Mouse (Mus musculus): Measurements from ENCODE around the gene Kctd19. TPM values are rescaled to one million over a fixed set of nuclear protein-coding genes. Genes with fewer than 3 reads are reported as not detected.

Kctd19 gene
- polyA plus RNA-seq, 1 experiment from 2014 or later, result not detected

DNA sequence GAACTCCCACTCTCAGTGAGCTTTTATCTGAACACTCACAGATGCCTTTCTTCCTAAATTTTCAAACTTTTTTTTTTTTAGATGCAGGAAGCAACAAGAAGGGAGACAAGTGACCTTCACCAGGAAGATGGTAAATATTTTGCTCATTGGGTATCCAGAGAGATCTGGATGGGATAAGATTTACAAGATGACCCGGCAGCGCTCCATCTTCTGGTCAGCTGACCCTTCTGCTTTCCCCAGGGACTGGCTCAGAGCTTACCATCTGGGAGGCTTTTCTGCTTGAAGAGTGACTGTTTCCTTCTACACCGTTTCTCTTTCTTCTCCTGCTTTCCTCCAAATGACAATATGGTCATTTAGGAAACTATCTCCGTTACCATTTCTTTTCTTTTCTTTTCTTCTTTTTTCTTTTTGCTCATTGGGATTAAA is 32.8 kb upstream of the Kctd19 start:
- Histone ChIP-seq H3K4me2 (ENCODE audit: low read length) (peak overlapping the region; percentile 34), H3K36me3 (ENCODE audit: control insufficient read depth, insufficient read depth) (no peaks in the 10 kb centered on the region), H3K9ac (replicated peaks; ENCODE audit: low read depth, low read length) (no peak overlapping the region), H3K27ac (ENCODE audit: low read length) (no peak overlapping the region), H3K9me3 (ENCODE audit: control insufficient read depth, low read length) (no peaks in the 10 kb centered on the region), H3K4me1 (replicated peaks; ENCODE audit: control insufficient read depth, insufficient read depth, low read length) (peaks cover 9% of the 10 kb centered on the region), H3K4me3 (replicated peaks; ENCODE audit: low read length) (no peak overlapping the region), H3K27me3 (replicated peaks; ENCODE audit: control insufficient read depth, insufficient read depth, low read length) (no peaks in the 10 kb centered on the region)
- no peak for ATAC-seq
- 8% methylated on average over 4 of the region's 4 CpGs for WGBS

DNA sequence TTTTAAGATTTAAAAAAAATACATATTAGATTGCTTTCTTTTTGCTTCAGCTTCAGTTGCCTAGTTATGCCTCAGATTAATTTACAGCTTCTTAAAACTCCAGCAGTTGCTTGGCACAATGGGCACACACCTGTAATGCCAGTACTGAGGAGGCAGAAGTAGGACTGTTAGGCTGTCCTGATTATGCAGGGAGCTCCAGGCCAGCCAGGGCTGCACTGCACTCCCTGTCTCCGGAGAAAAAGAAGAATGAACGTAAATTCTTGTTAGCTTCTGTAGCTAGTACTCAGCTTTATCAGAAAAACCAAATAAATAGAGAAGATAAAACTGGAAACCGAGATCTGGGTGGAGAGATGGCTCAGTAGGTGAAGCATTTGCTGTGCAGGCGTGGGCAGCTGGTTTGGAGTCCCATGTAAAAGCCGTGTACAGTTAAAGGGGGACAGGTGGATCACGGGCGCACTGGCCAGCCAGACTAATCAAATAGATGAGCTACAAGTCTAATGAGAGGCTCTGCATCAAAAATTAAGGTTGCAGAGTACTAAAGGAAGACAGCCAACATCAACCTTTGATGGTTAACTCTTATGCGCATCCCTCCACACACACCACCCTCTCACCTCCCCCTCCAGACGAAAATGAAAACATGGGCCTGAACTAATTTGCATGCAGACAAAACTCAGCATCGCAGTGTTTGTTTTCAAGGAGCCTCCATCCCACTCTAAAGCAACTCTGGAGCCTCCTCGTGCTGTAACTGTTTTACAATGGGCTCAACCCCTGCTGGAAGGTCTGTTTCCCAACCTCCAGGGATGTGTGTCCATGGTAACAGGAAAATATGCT is 32.2 kb upstream of the Kctd19 start:
- Histone ChIP-seq H3K27me3 (replicated peaks; ENCODE audit: control insufficient read depth, insufficient read depth, low read length) (no peaks in the 10 kb centered on the region), H3K36me3 (ENCODE audit: control insufficient read depth, insufficient read depth) (no peaks in the 10 kb centered on the region), H3K27ac (ENCODE audit: low read length) (no peak overlapping the region), H3K4me1 (replicated peaks; ENCODE audit: control insufficient read depth, insufficient read depth, low read length) (peaks cover 9% of the 10 kb centered on the region), H3K9me3 (ENCODE audit: control insufficient read depth, low read length) (no peaks in the 10 kb centered on the region), H3K4me3 (replicated peaks; ENCODE audit: low read length) (no peak overlapping the region), H3K9ac (replicated peaks; ENCODE audit: low read depth, low read length) (no peak overlapping the region), H3K4me2 (ENCODE audit: low read length) (peak overlapping the region; percentile 34)
- WGBS, result 17% methylated on average over 11 of the region's 11 CpGs
- peak; percentile 63 for ATAC-seq

DNA sequence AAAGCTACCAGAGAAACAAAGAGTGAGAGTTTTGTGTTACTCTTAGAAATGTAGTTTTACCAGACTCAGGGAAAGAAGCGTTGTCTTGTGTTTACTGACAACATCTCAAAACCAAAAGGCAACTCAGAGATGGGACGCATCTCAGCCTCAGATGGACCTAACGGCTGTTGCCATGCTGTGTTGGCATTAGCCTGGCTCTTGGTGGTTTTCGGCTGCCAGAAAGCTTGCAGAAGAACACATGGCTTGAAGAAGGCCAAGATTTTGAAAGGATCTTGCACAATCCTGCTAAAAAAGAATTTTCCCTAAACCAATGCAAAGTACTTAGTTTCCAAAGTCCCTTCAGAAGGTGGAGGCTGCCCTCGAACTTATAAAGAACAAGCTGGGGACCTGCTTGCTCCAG is 29.4 kb upstream of the Kctd19 start:
- ATAC-seq, result no peak
- Histone ChIP-seq H3K4me1 (replicated peaks; ENCODE audit: control insufficient read depth, insufficient read depth, low read length) (peaks cover 9% of the 10 kb centered on the region), H3K27me3 (replicated peaks; ENCODE audit: control insufficient read depth, insufficient read depth, low read length) (no peaks in the 10 kb centered on the region), H3K9ac (replicated peaks; ENCODE audit: low read depth, low read length) (no peak overlapping the region), H3K27ac (ENCODE audit: low read length) (no peak overlapping the region), H3K36me3 (ENCODE audit: control insufficient read depth, insufficient read depth) (no peaks in the 10 kb centered on the region), H3K4me3 (replicated peaks; ENCODE audit: low read length) (no peak overlapping the region), H3K9me3 (ENCODE audit: control insufficient read depth, low read length) (no peaks in the 10 kb centered on the region), H3K4me2 (ENCODE audit: low read length) (no peak overlapping the region)
- WGBS, result 77% methylated on average over 5 of the region's 5 CpGs

DNA sequence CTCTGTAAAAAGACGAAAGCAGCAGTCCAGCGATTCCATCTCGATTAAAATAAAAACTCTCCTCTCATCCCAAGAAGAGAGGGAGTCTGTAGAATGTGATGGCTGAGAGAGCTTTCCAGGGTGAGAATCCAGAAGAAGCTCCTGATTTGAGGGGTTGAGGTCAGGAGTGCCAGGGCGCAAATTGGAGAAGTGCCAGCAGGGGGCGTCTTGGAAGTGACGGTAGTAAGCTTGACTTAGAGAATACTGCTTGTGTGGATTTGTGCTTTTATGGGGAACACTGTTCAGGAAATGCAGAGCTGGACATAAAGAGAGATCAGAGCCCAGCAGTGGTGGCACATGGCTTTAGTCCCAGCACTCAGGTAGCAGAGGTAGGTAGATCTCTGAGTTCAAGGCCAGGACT is 28.1 kb upstream of the Kctd19 start:
- 10% methylated on average over 6 of the region's 6 CpGs for WGBS
- Histone ChIP-seq H3K4me2 (ENCODE audit: low read length) (no peak overlapping the region), H3K27me3 (replicated peaks; ENCODE audit: control insufficient read depth, insufficient read depth, low read length) (no peaks in the 10 kb centered on the region), H3K27ac (ENCODE audit: low read length) (no peak overlapping the region), H3K9me3 (ENCODE audit: control insufficient read depth, low read length) (no peaks in the 10 kb centered on the region), H3K9ac (replicated peaks; ENCODE audit: low read depth, low read length) (no peak overlapping the region), H3K4me1 (replicated peaks; ENCODE audit: control insufficient read depth, insufficient read depth, low read length) (peaks cover 9% of the 10 kb centered on the region), H3K4me3 (replicated peaks; ENCODE audit: low read length) (no peak overlapping the region), H3K36me3 (ENCODE audit: control insufficient read depth, insufficient read depth) (no peaks in the 10 kb centered on the region)
- ATAC-seq, result no peak

DNA sequence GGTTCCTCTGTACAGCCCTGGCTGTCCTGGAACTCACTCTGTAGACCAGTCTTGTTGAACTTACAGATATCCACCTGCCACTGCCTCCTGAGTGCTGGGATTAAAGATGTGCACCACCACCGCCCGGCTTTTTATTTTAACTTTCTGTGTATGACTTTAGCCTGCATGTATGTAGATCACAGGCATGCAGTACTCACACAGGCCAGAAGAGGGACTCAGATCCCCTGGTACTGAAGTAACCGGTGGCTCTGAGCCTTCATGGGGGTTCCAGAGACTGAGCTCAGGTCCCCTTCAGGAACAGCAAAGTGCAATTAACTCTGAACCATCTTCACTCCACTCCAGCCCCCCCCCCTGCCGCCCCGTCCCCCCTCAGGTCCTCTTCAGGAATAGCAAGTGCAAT is 25.6 kb upstream of the Kctd19 start:
- Histone ChIP-seq H3K9ac (replicated peaks; ENCODE audit: low read depth, low read length) (no peak overlapping the region), H3K27ac (ENCODE audit: low read length) (no peak overlapping the region), H3K4me3 (replicated peaks; ENCODE audit: low read length) (no peak overlapping the region), H3K4me1 (replicated peaks; ENCODE audit: control insufficient read depth, insufficient read depth, low read length) (no peaks in the 10 kb centered on the region; the same call in 1 of the 2 replicates), H3K27me3 (replicated peaks; ENCODE audit: control insufficient read depth, insufficient read depth, low read length) (no peaks in the 10 kb centered on the region), H3K4me2 (ENCODE audit: low read length) (no peak overlapping the region), H3K9me3 (ENCODE audit: control insufficient read depth, low read length) (no peaks in the 10 kb centered on the region), H3K36me3 (ENCODE audit: control insufficient read depth, insufficient read depth) (no peaks in the 10 kb centered on the region)
- ATAC-seq, result no peak
- WGBS, result 40% methylated on average over 5 of the region's 5 CpGs

DNA sequence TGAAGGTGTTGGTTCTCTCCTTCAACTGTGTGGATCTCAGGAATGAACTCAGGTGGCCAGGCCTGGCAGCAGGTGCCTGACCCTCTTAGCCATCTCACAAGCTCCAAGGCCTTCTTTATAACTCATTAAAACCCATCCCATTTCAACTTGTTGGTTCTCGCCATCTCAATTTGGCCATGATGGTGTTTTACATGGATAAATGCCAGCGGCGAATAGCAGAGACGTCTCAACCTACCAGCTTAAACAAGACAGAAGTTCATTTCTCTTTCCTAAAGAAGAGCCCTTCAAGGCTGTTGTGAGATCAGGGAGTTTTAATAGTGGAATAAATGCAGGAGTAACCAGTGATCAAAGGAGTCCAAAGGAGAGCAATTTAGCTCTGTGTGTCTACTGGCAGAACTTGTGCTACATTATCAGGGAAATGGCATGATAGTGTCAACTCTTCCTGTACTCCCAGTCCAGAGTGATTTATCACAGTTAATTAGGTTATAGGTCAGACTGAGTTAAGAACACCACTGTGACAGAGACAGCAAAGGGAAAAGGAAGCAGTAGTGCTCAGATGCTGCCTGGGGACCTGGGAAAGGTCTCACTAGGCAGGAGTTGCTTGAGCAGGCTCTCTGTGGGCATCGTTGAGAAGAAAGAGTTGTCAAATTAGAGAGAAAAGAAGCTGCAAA is 23.9 kb upstream of the Kctd19 start:
- Histone ChIP-seq H3K27me3 (replicated peaks; ENCODE audit: control insufficient read depth, insufficient read depth, low read length) (no peaks in the 10 kb centered on the region), H3K36me3 (ENCODE audit: control insufficient read depth, insufficient read depth) (no peaks in the 10 kb centered on the region), H3K27ac (ENCODE audit: low read length) (no peak overlapping the region), H3K9ac (replicated peaks; ENCODE audit: low read depth, low read length) (no peak overlapping the region), H3K9me3 (ENCODE audit: control insufficient read depth, low read length) (no peaks in the 10 kb centered on the region), H3K4me2 (ENCODE audit: low read length) (no peak overlapping the region), H3K4me1 (replicated peaks; ENCODE audit: control insufficient read depth, insufficient read depth, low read length) (peaks cover 12% of the 10 kb centered on the region), H3K4me3 (replicated peaks; ENCODE audit: low read length) (no peak overlapping the region)
- 85% methylated on average over 5 of the region's 5 CpGs for WGBS
- ATAC-seq, result no peak

DNA sequence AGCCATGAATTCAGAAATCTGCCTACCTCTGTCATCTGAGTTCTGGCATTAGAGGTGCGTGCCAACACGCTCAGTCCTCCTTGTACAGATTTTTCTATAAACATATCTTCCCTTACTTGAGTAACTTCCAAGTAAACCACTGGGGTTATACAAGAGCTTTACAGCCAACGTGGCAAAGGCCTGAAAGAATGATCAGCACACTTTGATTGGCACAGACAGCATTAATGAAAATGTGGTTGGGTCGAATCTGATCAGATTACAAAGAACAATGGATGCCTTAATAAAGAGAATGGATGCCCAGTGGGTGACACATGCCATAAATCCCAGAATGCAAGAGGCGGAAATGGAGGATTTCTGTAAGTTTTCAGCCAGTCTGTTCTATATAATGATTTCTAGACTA is 22.9 kb upstream of the Kctd19 start:
- H3K9me3 ChIP-seq (ENCODE audit: control insufficient read depth, low read length), result no peaks in the 10 kb centered on the region
- H3K27me3 ChIP-seq (replicated peaks; ENCODE audit: control insufficient read depth, insufficient read depth, low read length), result no peaks in the 10 kb centered on the region
- H3K4me2 ChIP-seq (ENCODE audit: low read length), result no peak overlapping the region
- no peak for ATAC-seq
- 68% methylated on average over 5 of the region's 5 CpGs for WGBS
- peaks cover 15% of the 10 kb centered on the region for H3K4me1 ChIP-seq (replicated peaks; ENCODE audit: control insufficient read depth, insufficient read depth, low read length)
- no peaks in the 10 kb centered on the region for H3K36me3 ChIP-seq (ENCODE audit: control insufficient read depth, insufficient read depth)
- no peak overlapping the region for H3K9ac ChIP-seq (replicated peaks; ENCODE audit: low read depth, low read length)
- H3K4me3 ChIP-seq (replicated peaks; ENCODE audit: low read length), result no peak overlapping the region
- H3K27ac ChIP-seq (ENCODE audit: low read length), result no peak overlapping the region

DNA sequence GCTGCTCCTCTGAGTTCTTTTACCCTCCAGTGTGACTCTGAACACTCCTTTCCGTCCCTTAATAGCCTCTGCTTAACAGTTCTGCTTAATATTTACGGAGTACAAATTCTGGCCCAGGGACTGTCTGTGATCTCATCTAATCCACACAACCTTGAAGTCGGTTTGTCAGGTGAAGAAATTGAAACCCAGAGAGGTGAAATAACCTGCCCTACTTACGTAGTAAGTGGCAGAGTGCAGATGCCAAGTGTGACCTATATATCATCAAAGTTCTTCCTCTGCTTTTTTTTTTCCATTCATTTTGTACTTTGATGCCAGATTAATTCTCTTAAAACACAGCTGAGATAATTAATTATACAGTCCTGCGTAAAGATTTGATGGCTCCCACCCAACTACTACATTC is 20.8 kb upstream of the Kctd19 start:
- no peaks in the 10 kb centered on the region for H3K9me3 ChIP-seq (ENCODE audit: control insufficient read depth, low read length)
- H3K36me3 ChIP-seq (ENCODE audit: control insufficient read depth, insufficient read depth), result no peaks in the 10 kb centered on the region
- no peak overlapping the region for H3K4me3 ChIP-seq (replicated peaks; ENCODE audit: low read length)
- no peak for ATAC-seq
- no peaks in the 10 kb centered on the region for H3K27me3 ChIP-seq (replicated peaks; ENCODE audit: control insufficient read depth, insufficient read depth, low read length)
- no peak overlapping the region for H3K27ac ChIP-seq (ENCODE audit: low read length)
- WGBS, result 44% methylated on average over 5 of the region's 5 CpGs
- H3K4me1 ChIP-seq (replicated peaks; ENCODE audit: control insufficient read depth, insufficient read depth, low read length), result peaks cover 15% of the 10 kb centered on the region
- no peak overlapping the region for H3K9ac ChIP-seq (replicated peaks; ENCODE audit: low read depth, low read length)
- H3K4me2 ChIP-seq (ENCODE audit: low read length), result no peak overlapping the region

DNA sequence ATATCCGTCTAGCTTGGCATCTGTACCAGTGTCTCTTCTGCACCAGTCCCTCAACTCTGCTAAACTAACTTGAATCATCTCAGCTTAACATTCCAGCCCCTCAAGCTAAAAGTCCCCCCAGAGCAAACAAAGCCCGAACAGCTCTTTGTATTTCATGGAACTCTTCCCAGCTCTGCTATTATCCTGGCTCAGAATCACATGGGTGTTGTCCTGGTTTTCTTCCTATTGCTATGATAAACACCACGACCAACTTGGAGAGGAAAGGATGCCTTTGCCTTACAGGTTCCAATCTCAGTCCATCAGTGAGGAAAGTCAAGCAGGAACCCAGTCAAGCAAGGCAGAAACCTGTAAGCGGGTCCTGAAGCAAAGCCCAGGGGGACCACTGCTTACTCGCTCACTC is 20.2 kb upstream of the Kctd19 start:
- 32% methylated on average over 5 of the region's 5 CpGs for WGBS
- no peak for ATAC-seq

More for the DNA sequence above, 20.2 kb upstream of the Kctd19 start:
- Histone ChIP-seq H3K9me3 (ENCODE audit: control insufficient read depth, low read length) (no peaks in the 10 kb centered on the region), H3K4me2 (ENCODE audit: low read length) (no peak overlapping the region), H3K27ac (ENCODE audit: low read length) (no peak overlapping the region), H3K27me3 (replicated peaks; ENCODE audit: control insufficient read depth, insufficient read depth, low read length) (no peaks in the 10 kb centered on the region), H3K4me3 (replicated peaks; ENCODE audit: low read length) (no peak overlapping the region), H3K4me1 (replicated peaks; ENCODE audit: control insufficient read depth, insufficient read depth, low read length) (peaks cover 15% of the 10 kb centered on the region), H3K9ac (replicated peaks; ENCODE audit: low read depth, low read length) (no peak overlapping the region), H3K36me3 (ENCODE audit: control insufficient read depth, insufficient read depth) (no peaks in the 10 kb centered on the region)
